Mouse (Mus musculus) olfactory bulb, adult 2 months (tissue): ENCODE results near the gene Focad.
"Not testable (repeated sequence)": the region's sequence is repeated elsewhere in the genome, so short reads cannot be mapped to it uniquely, and the experiment has no call there.

ENCODE experiments used
- CTCF ChIP-seq: fragments of 200-500 bp; IDR thresholded peaks from 2 replicates; pipeline ENCODE4 v1.5.1; 2012; ENCODE audit warnings: low read depth, mild to moderate bottlenecking, low read length, moderate library complexity; ENCODE audit not compliant: insufficient read depth
- POLR2A ChIP-seq: fragments of 200-500 bp; IDR thresholded peaks from 2 replicates; pipeline ENCODE4 v1.6.1; 2012; ENCODE audit warnings: mild to moderate bottlenecking, low read depth, low read length, moderate library complexity; ENCODE audit not compliant: insufficient read depth

DNA sequence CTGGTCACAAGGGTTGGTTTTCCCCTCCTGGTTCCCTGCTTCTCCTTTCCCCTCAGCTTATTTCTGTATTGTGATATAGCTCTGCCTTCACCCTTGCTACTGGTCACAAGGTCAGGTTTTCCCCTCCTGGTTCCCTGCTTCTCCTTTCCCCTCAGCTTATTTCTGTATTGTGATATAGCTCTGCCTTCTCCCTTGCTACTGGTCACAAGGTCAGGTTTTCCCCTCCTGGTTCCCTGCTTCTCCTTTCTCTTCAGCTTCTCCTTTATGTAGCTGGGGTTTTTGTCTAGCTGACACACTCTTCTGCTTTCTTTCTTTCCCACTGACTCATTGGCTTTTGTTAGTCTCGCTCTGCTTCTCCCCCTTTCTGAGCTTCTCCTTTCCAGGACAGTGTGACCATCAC lies 296.2 kb downstream of the Focad start:
- TF ChIP-seq POLR2A, CTCF: not testable (repeated sequence)
